Mouse (Mus musculus) limb, embryonic 14.5 days (tissue): ENCODE measurements around the gene Rbfox3. TPM values are rescaled to one million over a fixed set of nuclear protein-coding genes. Genes with fewer than 3 reads are reported as not detected.

Source experiments
- ATAC-seq: fragments of 200-750 bp; cut with Nextera tagmentation; 2 replicates; pipeline ENCODE4 v1.8.0; 2017; ENCODE audit warnings: low read depth, moderate number of reproducible peaks, moderate TSS enrichment; ENCODE audit not compliant: low FRiP score
- DNase-seq: peaks from one replicate; pipeline ENCODE4 v3.0.0-alpha.2; 2015; ENCODE audit warnings: low spot score
- H3K27ac ChIP-seq: fragments of 300-500 bp; sonication (generic); replicated peaks from 2 replicates; pipeline ENCODE4 v1.5.1; 2014; ENCODE audit warnings: low read depth, mild to moderate bottlenecking, low read length, moderate library complexity, mixed read lengths
- H3K27me3 ChIP-seq: fragments of 300-500 bp; sonication (generic); 2 replicates; pipeline ENCODE4 v1.6.1; 2014; ENCODE audit warnings: low read length, mixed read lengths; ENCODE audit not compliant: control insufficient read depth, insufficient read depth
- H3K36me3 ChIP-seq: fragments of 300-500 bp; sonication (generic); 2 replicates; pipeline ENCODE4 v1.6.1; 2014; ENCODE audit warnings: mild to moderate bottlenecking, low read length, moderate library complexity, mixed read lengths; ENCODE audit not compliant: control insufficient read depth, insufficient read depth
- H3K4me1 ChIP-seq: fragments of 300-500 bp; sonication (generic); 2 replicates; pipeline ENCODE4 v1.6.1; 2014; ENCODE audit warnings: antibody characterized with exemption, low read length, mixed read lengths; ENCODE audit not compliant: control insufficient read depth, insufficient read depth
- H3K4me2 ChIP-seq: fragments of 300-500 bp; sonication (generic); replicated peaks from 2 replicates; pipeline ENCODE4 v1.6.1; 2014; ENCODE audit warnings: low read depth, mild to moderate bottlenecking, low read length, moderate library complexity; ENCODE audit not compliant: severe bottlenecking
- H3K4me3 ChIP-seq: fragments of 300-500 bp; sonication (generic); replicated peaks from 2 replicates; pipeline ENCODE4 v1.5.1; 2014; ENCODE audit warnings: low read length
- H3K9ac ChIP-seq: fragments of 300-500 bp; sonication (generic); 2 replicates; pipeline ENCODE4 v1.6.1; 2014; ENCODE audit warnings: mild to moderate bottlenecking, low read depth, low read length, moderate library complexity; ENCODE audit not compliant: severe bottlenecking
- H3K9me3 ChIP-seq: fragments of 300-500 bp; sonication (generic); 2 replicates; pipeline ENCODE4 v1.6.1; 2016; ENCODE audit warnings: low read length; ENCODE audit not compliant: control insufficient read depth
- POLR2A ChIP-seq: fragments of 200-500 bp; IDR thresholded peaks from 2 replicates; pipeline ENCODE4 v1.8.0; 2012; ENCODE audit warnings: inconsistent platforms, mild to moderate bottlenecking, moderate library complexity, borderline replicate concordance; ENCODE audit not compliant: insufficient read depth, insufficient read length; ENCODE audit errors: extremely low read depth
- WGBS: fragments of 180-500 bp; shearing (Covaris S2); extraction: QIAGEN DNeasy Blood & Tissue Kit; methylation state at CpG from one replicate; pipeline ENCODE4 v1.1.7; 2014; 5-methylcytosine and 5-hydroxymethylcytosine counted together
- polyA plus RNA-seq, 2 experiments: library from polyadenylated mRNA; depleted of rRNA in 1 of 2; stranded (reverse) in 1 of 2; unstranded in 1 of 2; fragments of >200 nt; fragmentation: Nextera tagmentation in 1 of 2; extraction: Ambion mirVana in 1 of 2; gene quantifications; 2 replicates each; pipeline versions ENCODE4 v1.2.1 to v1.2.3; 2012 to 2014

The Rbfox3 gene
- polyA plus RNA-seq, 2 experiments: 0.43 to 0.44 TPM

- WGBS: 87% methylated on average over 3 of the region's 3 CpGs
- no peak for ATAC-seq
Observed at GRCm38 (mm10) chr11:118645158-118645557, 266.2 kb downstream of the Rbfox3 start.

GRCm38 (mm10) chr11:118640706-118641105 lies 270.7 kb downstream of the Rbfox3 start:
- Histone ChIP-seq H3K9ac (no peak overlapping the region), H3K27ac (no peak overlapping the region), H3K4me2 (no peak overlapping the region), H3K4me3 (no peak overlapping the region), H3K27me3 (no peaks in the 10 kb centered on the region), H3K4me1 (no peaks in the 10 kb centered on the region), H3K9me3 (no peaks in the 10 kb centered on the region), H3K36me3 (no peaks in the 10 kb centered on the region)
- DNase-seq: no peak
- TF ChIP-seq POLR2A: no peak
- ATAC-seq: no peak
- 89% methylated on average over 4 of the region's 4 CpGs for WGBS

More at GRCm38 (mm10) chr11:118645158-118645557, 266.2 kb downstream of the Rbfox3 start:
- Histone ChIP-seq H3K36me3 (no peaks in the 10 kb centered on the region), H3K4me1 (no peaks in the 10 kb centered on the region), H3K4me2 (no peak overlapping the region), H3K4me3 (no peak overlapping the region), H3K27ac (no peak overlapping the region), H3K27me3 (no peaks in the 10 kb centered on the region), H3K9ac (no peak overlapping the region), H3K9me3 (no peaks in the 10 kb centered on the region)
- TF ChIP-seq POLR2A: no peak
- no peak for DNase-seq

GRCm38 (mm10) chr11:118637718-118638117 lies 273.7 kb downstream of the Rbfox3 start:
- Histone ChIP-seq H3K27ac (no peak overlapping the region), H3K9me3 (no peaks in the 10 kb centered on the region), H3K9ac (no peak overlapping the region), H3K4me2 (no peak overlapping the region), H3K4me1 (no peaks in the 10 kb centered on the region), H3K4me3 (no peak overlapping the region), H3K36me3 (no peaks in the 10 kb centered on the region), H3K27me3 (no peaks in the 10 kb centered on the region)
- WGBS: 76% methylated on average over 10 of the region's 10 CpGs
- no peak for DNase-seq
- ATAC-seq: no peak
- no peak for TF ChIP-seq POLR2A

DNA sequence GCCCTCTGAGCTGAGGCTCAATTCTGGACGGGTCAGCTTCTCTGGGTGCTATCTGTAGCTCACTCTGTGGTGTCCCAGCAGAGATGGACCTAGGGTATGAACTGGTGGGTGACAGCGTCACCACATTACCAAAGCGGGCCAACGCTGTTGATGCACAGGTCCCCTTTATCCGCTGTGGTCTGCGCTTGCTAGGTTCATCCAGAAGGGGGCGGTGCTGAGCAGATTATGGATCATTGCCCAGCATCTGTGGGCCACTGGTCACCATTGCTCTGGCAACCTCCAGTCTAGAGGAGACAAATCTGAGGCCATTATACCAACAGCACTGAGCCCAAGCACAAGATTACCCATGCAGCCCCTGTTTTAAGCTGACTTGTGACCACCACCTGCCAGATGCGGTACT lies 276.8 kb downstream of the Rbfox3 start:
- whole genome bisulfite sequencing: 47% methylated on average over 8 of the region's 8 CpGs
- DNase-seq: no peak
- no peak for ATAC-seq

DNA sequence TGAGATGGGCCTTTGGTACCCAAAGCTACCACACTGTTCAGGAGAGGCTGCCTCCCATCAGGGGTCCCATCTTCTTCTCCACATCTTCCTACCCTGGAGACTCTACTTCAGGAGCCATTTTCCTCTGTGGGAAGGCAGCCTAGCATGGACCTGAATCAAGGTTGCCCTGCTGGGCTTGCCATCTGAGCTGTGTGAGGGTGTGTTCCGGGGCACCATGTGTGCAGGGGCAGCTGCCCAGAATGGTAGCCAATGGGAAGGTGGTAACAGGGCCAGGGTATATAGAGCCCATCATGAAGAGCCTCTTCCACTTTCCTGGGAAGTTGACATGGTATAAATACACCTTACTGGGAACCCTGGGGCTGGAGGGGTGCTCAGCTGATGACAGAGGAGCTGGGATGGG lies 281.7 kb downstream of the Rbfox3 start:
- DNase-seq: no peak
- no peaks in the 10 kb centered on the region for H3K27me3 ChIP-seq
- no peak overlapping the region for H3K4me3 ChIP-seq
- no peaks in the 10 kb centered on the region for H3K9me3 ChIP-seq
- no peaks in the 10 kb centered on the region for H3K4me1 ChIP-seq
- 88% methylated on average over 1 of the region's 1 CpGs for WGBS
- H3K4me2 ChIP-seq: no peak overlapping the region
- ATAC-seq: no peak
- no peak overlapping the region for H3K27ac ChIP-seq
- no peak for TF ChIP-seq POLR2A
- no peak overlapping the region for H3K9ac ChIP-seq
- H3K36me3 ChIP-seq: no peaks in the 10 kb centered on the region

More for the DNA sequence above, 276.8 kb downstream of the Rbfox3 start:
- Histone ChIP-seq H3K9me3 (no peaks in the 10 kb centered on the region), H3K9ac (no peak overlapping the region), H3K4me1 (no peaks in the 10 kb centered on the region), H3K27ac (no peak overlapping the region), H3K4me3 (no peak overlapping the region), H3K4me2 (no peak overlapping the region), H3K27me3 (no peaks in the 10 kb centered on the region), H3K36me3 (no peaks in the 10 kb centered on the region)
- TF ChIP-seq POLR2A: no peak

DNA sequence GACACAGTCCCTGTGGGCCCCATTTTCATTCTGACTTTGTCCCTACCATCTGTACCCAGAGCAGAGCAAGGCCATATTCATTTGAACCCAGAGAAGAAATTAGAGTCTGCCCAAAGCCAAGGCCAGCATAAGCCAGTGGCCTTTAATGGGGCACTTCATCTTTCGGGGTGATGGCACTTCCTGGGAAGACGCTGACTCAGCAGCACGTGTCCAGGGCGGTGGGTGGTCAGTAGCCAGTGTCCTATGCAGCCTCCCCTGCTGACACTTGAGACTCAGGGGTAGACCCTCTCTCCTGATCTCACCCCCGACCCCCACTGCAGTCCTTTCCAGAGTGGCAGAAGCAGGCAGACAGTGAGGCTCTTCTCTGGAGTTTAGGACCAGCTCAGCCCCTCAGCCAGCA lies 283.9 kb downstream of the Rbfox3 start:
- 68% methylated on average over 5 of the region's 5 CpGs for WGBS
- Histone ChIP-seq H3K4me2 (no peak overlapping the region), H3K9me3 (no peaks in the 10 kb centered on the region), H3K36me3 (no peaks in the 10 kb centered on the region), H3K4me1 (no peaks in the 10 kb centered on the region), H3K4me3 (no peak overlapping the region), H3K27me3 (no peaks in the 10 kb centered on the region), H3K27ac (no peak overlapping the region), H3K9ac (no peak overlapping the region)
- TF ChIP-seq POLR2A: no peak
- ATAC-seq (no peak), DNase-seq (no peak)
